Mouse (Mus musculus) ES-Bruce4 (cell line): Measurements from ENCODE around the gene Kifap3. TPM values are rescaled to one million over a fixed set of nuclear protein-coding genes. Genes with fewer than 3 reads are reported as not detected.
"Not testable (repeated sequence)": the region's sequence is repeated elsewhere in the genome, so short reads cannot be mapped to it uniquely, and the experiment has no call there.

Experiments
- H3K27ac ChIP-seq: 2 replicates; pipeline ENCODE4 v1.5.1; 2012; ENCODE audit warnings: low read length, inconsistent platforms; ENCODE audit not compliant: insufficient read depth
- H3K27me3 ChIP-seq: 2 replicates; pipeline ENCODE4 v1.6.1; 2012; ENCODE audit warnings: mild to moderate bottlenecking, low read length, inconsistent platforms; ENCODE audit not compliant: control insufficient read depth, poor library complexity, insufficient read depth, severe bottlenecking
- H3K36me3 ChIP-seq: 2 replicates; pipeline ENCODE4 v1.6.1; 2012; ENCODE audit warnings: inconsistent platforms, mild to moderate bottlenecking, low read length, moderate library complexity; ENCODE audit not compliant: control insufficient read depth, poor library complexity, insufficient read depth, severe bottlenecking
- H3K4me1 ChIP-seq: one replicate; pipeline ENCODE4 v1.8.1; 2011; ENCODE audit warnings: low read length; ENCODE audit not compliant: control insufficient read depth, insufficient read depth
- H3K4me3 ChIP-seq: 2 replicates; pipeline ENCODE4 v1.5.1; 2011; ENCODE audit warnings: low read depth, mild to moderate bottlenecking, low read length
- H3K9ac ChIP-seq: 2 replicates; pipeline ENCODE4 v1.6.1; 2012; ENCODE audit warnings: low read depth, mild to moderate bottlenecking, inconsistent platforms; ENCODE audit not compliant: poor library complexity, severe bottlenecking
- H3K9me3 ChIP-seq: replicated peaks from 2 replicates; pipeline ENCODE4 v1.6.1; 2012; ENCODE audit warnings: mild to moderate bottlenecking, low read length, inconsistent platforms; ENCODE audit not compliant: control insufficient read depth, poor library complexity, insufficient read depth, severe bottlenecking
- CTCF ChIP-seq: IDR thresholded peaks from one replicate; pipeline ENCODE4 v1.8.1; 2011; ENCODE audit warnings: low read depth, low read length
- EP300 ChIP-seq: IDR thresholded peaks from 2 replicates; pipeline ENCODE4 v1.6.1; 2011; ENCODE audit warnings: low read depth, low read length; ENCODE audit not compliant: insufficient read depth
- POLR2A ChIP-seq: IDR thresholded peaks from one replicate; pipeline ENCODE4 v1.8.1; 2011; ENCODE audit warnings: low read length; ENCODE audit not compliant: insufficient read depth
- polyA plus RNA-seq: library from polyadenylated mRNA; stranded (reverse); fragments of >200 nt; gene quantifications from 2 replicates; pipeline ENCODE4 v1.2.4, GENCODE M21; 2011; ENCODE audit warnings: low read depth; ENCODE audit not compliant: missing spikeins, insufficient read depth, insufficient read length

Kifap3 gene
- polyA plus RNA-seq, 1 experiment = 40.5 TPM

DNA sequence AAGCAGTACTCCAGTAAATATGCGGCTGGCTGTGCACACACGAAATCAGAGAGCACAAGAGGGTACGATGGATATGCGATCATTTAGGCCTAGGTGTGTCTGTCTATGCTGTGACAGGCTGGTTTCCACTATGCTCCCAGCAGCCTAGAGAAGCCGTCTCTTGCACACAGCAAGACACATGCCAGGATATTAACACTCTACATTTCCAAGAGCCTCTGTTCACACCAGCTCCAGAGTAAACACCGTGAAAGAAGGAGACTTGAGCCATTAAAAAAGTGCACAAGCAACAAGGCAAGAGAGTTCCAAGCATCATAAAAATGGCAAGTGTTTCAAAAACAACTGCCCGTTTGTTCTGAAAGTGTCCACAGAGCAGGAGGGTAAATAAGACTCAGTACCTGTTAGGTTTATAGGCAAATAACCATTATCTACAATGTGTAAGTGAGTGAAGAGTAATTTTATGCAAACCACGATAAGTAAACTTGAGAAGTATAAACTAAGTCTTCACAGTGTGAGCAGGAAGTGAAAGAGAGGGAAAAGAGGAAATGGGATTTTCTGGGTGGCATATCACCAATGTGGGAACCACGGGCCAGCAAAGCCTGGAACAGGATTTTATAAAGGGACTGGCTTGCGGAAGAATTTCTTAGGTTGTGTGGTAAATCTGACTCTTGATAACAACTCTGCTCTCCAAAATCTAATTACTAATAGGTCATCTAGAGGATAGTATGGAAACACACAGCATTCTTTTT lies 21.7 kb upstream of the Kifap3 start:
- Histone ChIP-seq H3K27me3 (no peaks in the 10 kb centered on the region), H3K9ac (no peak overlapping the region), H3K4me3 (no peak overlapping the region), H3K9me3 (no peaks in the 10 kb centered on the region), H3K27ac (no peak overlapping the region), H3K36me3 (no peaks in the 10 kb centered on the region), H3K4me1 (no peaks in the 10 kb centered on the region)
- no peak for TF ChIP-seq CTCF
- no peak for TF ChIP-seq POLR2A
- no peak for TF ChIP-seq EP300

GRCm38 (mm10) chr1:163783577-163783976 lies 4.2 kb downstream of the Kifap3 start:
- H3K4me1 ChIP-seq, H3K36me3 ChIP-seq, H3K9ac ChIP-seq, H3K9me3 ChIP-seq, H3K27ac ChIP-seq, H3K27me3 ChIP-seq: not testable (repeated sequence)
- peak overlapping the region; percentile 68 for H3K4me3 ChIP-seq

GRCm38 (mm10) chr1:163821365-163821764 lies 42.0 kb downstream of the Kifap3 start:
- no peak for TF ChIP-seq POLR2A
- no peak for TF ChIP-seq CTCF
- TF ChIP-seq EP300 = no peak
- H3K4me3 ChIP-seq = no peak overlapping the region
- no peak overlapping the region for H3K27ac ChIP-seq
- no peaks in the 10 kb centered on the region for H3K36me3 ChIP-seq
- H3K9ac ChIP-seq = no peak overlapping the region
- H3K9me3 ChIP-seq = no peaks in the 10 kb centered on the region
- H3K4me1 ChIP-seq = no peaks in the 10 kb centered on the region
- no peaks in the 10 kb centered on the region for H3K27me3 ChIP-seq

- no peak overlapping the region for H3K27ac ChIP-seq
- no peaks in the 10 kb centered on the region for H3K4me1 ChIP-seq
- H3K27me3 ChIP-seq = no peaks in the 10 kb centered on the region
- no peak for TF ChIP-seq EP300
- TF ChIP-seq POLR2A = no peak
- no peak for TF ChIP-seq CTCF
- H3K36me3 ChIP-seq = no peaks in the 10 kb centered on the region
- H3K4me3 ChIP-seq = no peak overlapping the region
- H3K9me3 ChIP-seq = no peaks in the 10 kb centered on the region
- no peak overlapping the region for H3K9ac ChIP-seq
Measured at GRCm38 (mm10) chr1:163829482-163829881, 50.1 kb downstream of the Kifap3 start.

GRCm38 (mm10) chr1:163834066-163834465 lies 54.7 kb downstream of the Kifap3 start:
- H3K9ac ChIP-seq = no peak overlapping the region
- no peaks in the 10 kb centered on the region for H3K4me1 ChIP-seq
- no peaks in the 10 kb centered on the region for H3K9me3 ChIP-seq
- H3K27ac ChIP-seq = no peak overlapping the region
- no peak for TF ChIP-seq EP300
- no peak for TF ChIP-seq CTCF
- TF ChIP-seq POLR2A = no peak
- no peaks in the 10 kb centered on the region for H3K36me3 ChIP-seq
- no peak overlapping the region for H3K4me3 ChIP-seq
- H3K27me3 ChIP-seq = no peaks in the 10 kb centered on the region

GRCm38 (mm10) chr1:163835062-163835461 lies 55.7 kb downstream of the Kifap3 start:
- no peaks in the 10 kb centered on the region for H3K4me1 ChIP-seq
- H3K4me3 ChIP-seq = no peak overlapping the region
- no peak overlapping the region for H3K27ac ChIP-seq
- TF ChIP-seq POLR2A (no peak), CTCF (no peak)
- no peaks in the 10 kb centered on the region for H3K27me3 ChIP-seq
- no peak overlapping the region for H3K9ac ChIP-seq
- H3K9me3 ChIP-seq = no peaks in the 10 kb centered on the region
- no peaks in the 10 kb centered on the region for H3K36me3 ChIP-seq

- not testable (repeated sequence) for H3K9ac ChIP-seq, H3K27ac ChIP-seq, H3K36me3 ChIP-seq, H3K9me3 ChIP-seq, H3K4me1 ChIP-seq, H3K27me3 ChIP-seq, H3K4me3 ChIP-seq
Measured at GRCm38 (mm10) chr1:163838482-163838881, 59.1 kb downstream of the Kifap3 start.
